In genomic region chr3:79745101-79745500, GRCm38 (mm10) we compare ENCODE assay signal across 21 mouse cellular contexts. TPM values are rescaled to one million over a fixed set of nuclear protein-coding genes. Genes with fewer than 3 reads are reported as not detected.
DNase-seq lines count a peak whose midpoint lies in the region; ATAC-seq lines count a peak whose summit lies in the region.
"Had no signal": no experiment of that assay in that cellular context is flagged by ENCODE, and none has a peak within 500 bp of the region (broad histone marks: within the 10 kb centered on the region; RNA-seq: fewer than 3 reads in every experiment).

No protein-coding gene starts in this region.

- no peak overlapping the region for H3K9ac ChIP-seq in forebrain, embryonic 14.5 days (ENCODE audit: low read length)
- H3K9ac ChIP-seq in forebrain, embryonic 11.5 days (ENCODE audit: low read length): no peak overlapping the region
- H3K9ac ChIP-seq in midbrain, embryonic 13.5 days (replicated peaks): no peak overlapping the region
- H3K9ac ChIP-seq in midbrain, embryonic 16.5 days (ENCODE audit: low read depth, low read length): no peak overlapping the region
- no peak overlapping the region for H3K9ac ChIP-seq in forebrain, embryonic 16.5 days (replicated peaks; ENCODE audit: low read depth, low read length)
- H3K9ac ChIP-seq: liver, postnatal 0 days; neural tube, embryonic 13.5 days had no signal

- 28% methylated on average over 6 of the region's 6 CpGs for WGBS in forebrain, embryonic 14.5 days
- 52% methylated on average over 6 of the region's 6 CpGs for WGBS in forebrain, embryonic 11.5 days
- WGBS in midbrain, embryonic 13.5 days: 66% methylated on average over 6 of the region's 6 CpGs
- 56% methylated on average over 6 of the region's 6 CpGs for WGBS in midbrain, embryonic 16.5 days
- WGBS in forebrain, embryonic 16.5 days: 26% methylated on average over 6 of the region's 6 CpGs

- H3K27me3 ChIP-seq in forebrain, embryonic 14.5 days (replicated peaks; ENCODE audit: control insufficient read depth, insufficient read depth, low read length): 0 out of 2 replicates have a peak, but pooled peaks cover 4% of the 10 kb centered on the region
- no peaks in the 10 kb centered on the region for H3K27me3 ChIP-seq in forebrain, embryonic 11.5 days (ENCODE audit: control insufficient read depth, insufficient read depth, low read length)
- H3K27me3 ChIP-seq in midbrain, embryonic 13.5 days: no peaks in the 10 kb centered on the region
- H3K27me3 ChIP-seq in midbrain, embryonic 16.5 days (ENCODE audit: control insufficient read depth, insufficient read depth, low read depth, low read length): no peaks in the 10 kb centered on the region
- no peaks in the 10 kb centered on the region for H3K27me3 ChIP-seq in forebrain, embryonic 16.5 days (replicated peaks; ENCODE audit: control insufficient read depth, insufficient read depth, low read length)
- H3K27me3 ChIP-seq: neural tube, embryonic 13.5 days had no signal

- H3K4me3 ChIP-seq in forebrain, embryonic 14.5 days (ENCODE audit: low read depth, low read length): no peak overlapping the region
- H3K4me3 ChIP-seq in forebrain, embryonic 11.5 days (ENCODE audit: low read depth, low read length): no peak overlapping the region
- H3K4me3 ChIP-seq in midbrain, embryonic 13.5 days (replicated peaks): no peak overlapping the region
- H3K4me3 ChIP-seq in midbrain, embryonic 16.5 days (ENCODE audit: low read depth, low read length): no peak overlapping the region
- H3K4me3 ChIP-seq in forebrain, embryonic 16.5 days (replicated peaks; ENCODE audit: low read length): no peak overlapping the region
- H3K4me3 ChIP-seq: erythroblast, embryonic 14.5 days; gastrocnemius, adult 2 months; neural tube, embryonic 13.5 days had no signal

- H3K36me3 ChIP-seq in forebrain, embryonic 14.5 days (ENCODE audit: control insufficient read depth, insufficient read depth, low read length): no peaks in the 10 kb centered on the region
- H3K36me3 ChIP-seq in forebrain, embryonic 11.5 days (ENCODE audit: control insufficient read depth, insufficient read depth, low read length): no peaks in the 10 kb centered on the region
- H3K36me3 ChIP-seq in midbrain, embryonic 13.5 days: no peaks in the 10 kb centered on the region
- no peaks in the 10 kb centered on the region for H3K36me3 ChIP-seq in midbrain, embryonic 16.5 days (ENCODE audit: control insufficient read depth, insufficient read depth, low read length)
- no peaks in the 10 kb centered on the region for H3K36me3 ChIP-seq in forebrain, embryonic 16.5 days (ENCODE audit: control insufficient read depth, insufficient read depth)
- H3K36me3 ChIP-seq: neural tube, embryonic 13.5 days had no signal

- no peak overlapping the region for H3K27ac ChIP-seq in forebrain, embryonic 14.5 days (ENCODE audit: low read depth, low read length)
- no peak overlapping the region for H3K27ac ChIP-seq in forebrain, embryonic 11.5 days (ENCODE audit: low read depth, low read length)
- no peak overlapping the region for H3K27ac ChIP-seq in midbrain, embryonic 13.5 days
- no peak overlapping the region for H3K27ac ChIP-seq in midbrain, embryonic 16.5 days (ENCODE audit: low read length)
- no peak overlapping the region for H3K27ac ChIP-seq in forebrain, embryonic 16.5 days (ENCODE audit: low read length)
- H3K27ac ChIP-seq: gastrocnemius, adult 2 months; neural tube, embryonic 13.5 days had no signal

- no peaks in the 10 kb centered on the region for H3K4me1 ChIP-seq in forebrain, embryonic 14.5 days (ENCODE audit: control insufficient read depth, insufficient read depth, low read length)
- no peaks in the 10 kb centered on the region for H3K4me1 ChIP-seq in forebrain, embryonic 11.5 days (replicated peaks; ENCODE audit: control insufficient read depth, insufficient read depth, low read length)
- no peaks in the 10 kb centered on the region for H3K4me1 ChIP-seq in midbrain, embryonic 13.5 days (replicated peaks)
- H3K4me1 ChIP-seq in midbrain, embryonic 16.5 days (ENCODE audit: control insufficient read depth, insufficient read depth, low read length): no peaks in the 10 kb centered on the region
- H3K4me1 ChIP-seq in forebrain, embryonic 16.5 days (replicated peaks; ENCODE audit: control insufficient read depth, insufficient read depth, low read length): no peaks in the 10 kb centered on the region
- H3K4me1 ChIP-seq: neural tube, embryonic 13.5 days had no signal

- peak; percentile 53 for DNase-seq in forebrain, embryonic 14.5 days (ENCODE audit: low spot score)
- DNase-seq in forebrain, embryonic 11.5 days (ENCODE audit: low spot score): no peak
- DNase-seq in left cerebral cortex, postnatal 14 days (ENCODE audit: low spot score in 2 of 2): peak; percentile 48 to 58
- no peak for DNase-seq in adrenal gland, postnatal 36 days
- DNase-seq in ovary, postnatal 36 days (ENCODE audit: low spot score): no peak
- DNase-seq: cerebellum, adult 18-20 months; heart, adult 11 months; liver, postnatal 0 days; thymus, postnatal 14 days had no signal

- peak; percentile 57; the same call in 1 of the 2 replicates for ATAC-seq in forebrain, embryonic 14.5 days
- no peak for ATAC-seq in forebrain, embryonic 11.5 days (replicated peaks; ENCODE audit: low FRiP score)
- peak; percentile 48; the same call in 1 of the 2 replicates for ATAC-seq in midbrain, embryonic 13.5 days
- ATAC-seq in midbrain, embryonic 16.5 days: no peak
- ATAC-seq in forebrain, embryonic 16.5 days: peak; percentile 71
- ATAC-seq: hindbrain, embryonic 16.5 days; intestine, postnatal 0 days; liver, postnatal 0 days had no signal

- H3K4me2 ChIP-seq in forebrain, embryonic 14.5 days (ENCODE audit: low read length): no peak overlapping the region
- no peak overlapping the region for H3K4me2 ChIP-seq in forebrain, embryonic 11.5 days (ENCODE audit: low read depth, low read length, severe bottlenecking)
- no peak overlapping the region for H3K4me2 ChIP-seq in midbrain, embryonic 13.5 days (replicated peaks)
- H3K4me2 ChIP-seq in midbrain, embryonic 16.5 days (ENCODE audit: low read length): no peak overlapping the region
- H3K4me2 ChIP-seq in forebrain, embryonic 16.5 days (ENCODE audit: low read length): no peak overlapping the region
- H3K4me2 ChIP-seq: neural tube, embryonic 13.5 days had no signal

- no peaks in the 10 kb centered on the region for H3K9me3 ChIP-seq in forebrain, embryonic 14.5 days (replicated peaks; ENCODE audit: control insufficient read depth, low read length)
- H3K9me3 ChIP-seq in forebrain, embryonic 11.5 days (ENCODE audit: control insufficient read depth, low read length): no peaks in the 10 kb centered on the region
- no peaks in the 10 kb centered on the region for H3K9me3 ChIP-seq in midbrain, embryonic 13.5 days
- no peaks in the 10 kb centered on the region for H3K9me3 ChIP-seq in midbrain, embryonic 16.5 days (replicated peaks; ENCODE audit: control insufficient read depth, low read length, poor library complexity, severe bottlenecking)
- no peaks in the 10 kb centered on the region for H3K9me3 ChIP-seq in forebrain, embryonic 16.5 days (ENCODE audit: control insufficient read depth, low read length)
- H3K9me3 ChIP-seq: neural tube, embryonic 13.5 days had no signal

- intact Hi-C loops in left cerebral cortex, postnatal 14 days (cut with DNase I): loop anchor here (2.0 kb wide), 1 partner anchor 72 kb away; no protein-coding TSS in a partner anchor

RNA-seq across cellular contexts. Expression of gene Rxfp1, which starts 7.4 kb away (rescaled TPM):
- 0.03 and 0.16 TPM in 2 replicates for polyA plus RNA-seq in forebrain, embryonic 14.5 days (2014; fragmentation: Nextera tagmentation; extraction: Ambion mirVana)
- 0.09 TPM in 1 of 2 replicates, not detected in the other for polyA plus RNA-seq in forebrain, embryonic 11.5 days (2014; fragmentation: Nextera tagmentation; extraction: Ambion mirVana)
- polyA plus RNA-seq in midbrain, embryonic 13.5 days (2015; fragmentation: Nextera tagmentation; extraction: Ambion mirVana): not detected in 2 replicates
- polyA plus RNA-seq in midbrain, embryonic 16.5 days (2015; fragmentation: Nextera tagmentation; extraction: Ambion mirVana): 0.05 and 0.14 TPM in 2 replicates
- 0.16 and 0.41 TPM in 2 replicates for polyA plus RNA-seq in forebrain, embryonic 16.5 days (2015; fragmentation: Nextera tagmentation; extraction: Ambion mirVana)
- total RNA-seq in left cerebral cortex, postnatal 14 days (2021): 10 to 100 TPM; 16.8 to 23.9 TPM
- total RNA-seq in adrenal gland, postnatal 36 days (2021): under 1 TPM in 1 of 2 experiments, not detected in 1; 0.07 TPM
- total RNA-seq: adrenal gland, adult 18-20 months; gastrocnemius, adult 2 months; megakaryocyte-erythroid progenitor cell, adult 5-6 weeks; MEL had no signal
- polyA plus RNA-seq: erythroblast, embryonic 14.5 days; neural tube, embryonic 13.5 days; stomach, embryonic 16.5 days had no signal

Comparison
In these comparisons a context has a peak if more than half of its experiments do, and no peak if none do; other contexts are left out.
1. ATAC-seq: peak in forebrain, embryonic 14.5 days (single experiment), midbrain, embryonic 13.5 days (single experiment) and forebrain, embryonic 16.5 days (single experiment); none in forebrain, embryonic 11.5 days (single experiment) and midbrain, embryonic 16.5 days (single experiment).
2. DNase-seq: peak in forebrain, embryonic 14.5 days (single experiment) and left cerebral cortex, postnatal 14 days (2 of 2); none in forebrain, embryonic 11.5 days (single experiment), adrenal gland, postnatal 36 days (0 of 2) and ovary, postnatal 36 days (single experiment).